Mouse (Mus musculus) lung, postnatal 0 days (tissue): ENCODE data around the gene Erp44.

Experiments
- CTCF ChIP-seq: IDR thresholded peaks from 2 replicates; pipeline ENCODE4 v1.5.1; 2016; ENCODE audit warnings: antibody characterized with exemption, mild to moderate bottlenecking
- EP300 ChIP-seq: IDR thresholded peaks from 2 replicates; pipeline ENCODE4 v1.6.1; 2016; ENCODE audit warnings: antibody characterized with exemption, mild to moderate bottlenecking, control low read depth

- TF ChIP-seq CTCF (no peak), EP300 (no peak)
Measured at GRCm38 (mm10) chr4:48287086-48287757, 7.9 kb upstream of the Erp44 start.
